Mouse (Mus musculus): ENCODE results near the gene Gcdh.

Gene Gcdh

DNA sequence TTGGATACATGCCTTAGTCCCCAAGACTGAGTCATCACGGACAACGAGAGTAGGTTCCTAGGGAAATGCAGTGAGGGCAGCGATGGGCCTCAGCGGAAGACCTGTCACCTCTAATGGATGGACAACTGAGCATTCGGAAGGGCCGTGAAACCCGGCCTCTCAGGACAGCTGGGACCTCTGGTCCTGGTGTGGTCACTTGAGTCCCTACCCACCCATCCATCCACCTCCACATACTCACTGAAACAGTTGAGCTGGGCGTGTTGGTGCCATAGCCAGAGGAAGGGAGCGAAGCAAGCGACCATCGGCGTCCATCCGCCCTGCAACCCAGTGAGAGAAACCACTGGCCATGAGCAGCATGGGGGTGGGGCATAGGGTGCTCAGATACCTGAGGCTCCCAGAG lies 36.9 kb upstream of the Gcdh start:
- no peak for TF ChIP-seq NANOG (IDR thresholded peaks at IDR 0.05; ENCODE audit: borderline replicate concordance, low read length)
- TF ChIP-seq POU5F1 (IDR thresholded peaks at IDR 0.05; ENCODE audit: borderline replicate concordance, low read length) = no peak
- TF ChIP-seq CTCF (conservative IDR thresholded peaks at IDR 0.05; ENCODE audit: low read length) = no peak
- Histone ChIP-seq H3K4me3 (replicated peaks; ENCODE audit: low read length) (no peak overlapping the region), H3K27me3 (ENCODE audit: insufficient read depth, low read length) (peaks cover 65% of the 10 kb centered on the region), H3K36me3 (ENCODE audit: insufficient read depth, low read length) (no peaks in the 10 kb centered on the region), H3K4me1 (replicated peaks; ENCODE audit: low read depth, low read length) (peaks cover 28% of the 10 kb centered on the region), H3K9me3 (ENCODE audit: low read length) (no peaks in the 10 kb centered on the region)

DNA sequence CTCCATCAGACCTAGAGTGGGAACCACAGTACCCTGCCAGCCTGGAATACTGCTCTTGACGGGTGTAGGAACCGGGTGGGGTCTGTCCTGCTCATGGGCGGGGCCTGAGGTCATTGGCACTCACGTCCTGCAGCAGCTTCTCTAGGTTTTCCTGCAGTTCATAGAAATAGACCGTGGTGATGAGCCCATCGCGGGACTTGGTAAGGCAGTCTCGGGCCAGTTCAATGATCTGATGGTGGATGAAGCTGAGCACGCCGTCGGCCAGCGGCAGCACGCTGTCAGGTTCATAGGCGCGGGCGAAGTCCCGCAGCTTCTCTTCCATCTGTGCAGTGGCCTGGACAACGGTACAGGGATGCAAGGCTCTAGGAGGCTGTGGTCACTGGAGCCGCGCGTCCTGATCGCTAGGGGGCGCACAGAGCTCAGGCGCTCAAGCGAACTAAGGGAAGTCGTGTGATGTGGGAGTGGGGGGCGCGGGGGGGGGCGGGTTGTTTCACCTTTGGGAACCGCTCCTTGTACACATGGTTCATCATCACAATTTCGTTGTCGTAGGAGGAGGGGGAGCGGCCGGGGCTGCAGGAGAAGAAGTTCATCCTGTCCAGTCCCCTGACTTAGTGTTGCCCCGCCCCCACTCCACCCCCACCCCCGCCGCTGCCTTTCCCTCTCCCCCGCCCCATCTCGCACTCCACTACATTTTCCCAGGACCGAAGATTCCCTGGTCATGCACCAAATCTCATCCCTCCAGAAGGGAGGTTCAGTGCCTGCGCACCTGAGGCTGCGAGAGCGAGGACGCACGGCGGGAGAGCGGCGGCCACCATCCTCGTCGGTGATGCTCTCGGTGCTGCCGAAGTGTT lies 35.0 kb upstream of the Gcdh start:
- Histone ChIP-seq H3K36me3 (ENCODE audit: insufficient read depth, low read length) (no peaks in the 10 kb centered on the region), H3K4me3 (replicated peaks; ENCODE audit: low read length) (peak overlapping the region; percentile 73), H3K9me3 (ENCODE audit: low read length) (no peaks in the 10 kb centered on the region), H3K27me3 (ENCODE audit: insufficient read depth, low read length) (peaks cover 51% of the 10 kb centered on the region), H3K4me1 (replicated peaks; ENCODE audit: low read depth, low read length) (peaks cover 24% of the 10 kb centered on the region)
- TF ChIP-seq POU5F1 (IDR thresholded peaks at IDR 0.05; ENCODE audit: borderline replicate concordance, low read length) (no peak), CTCF (conservative IDR thresholded peaks at IDR 0.05; ENCODE audit: low read length) (peak; percentile 61)

- H3K27me3 ChIP-seq (ENCODE audit: insufficient read depth, low read length) = peaks cover 49% of the 10 kb centered on the region
- H3K36me3 ChIP-seq (ENCODE audit: insufficient read depth, low read length) = peaks cover 3% of the 10 kb centered on the region
- H3K9me3 ChIP-seq (ENCODE audit: low read length) = no peaks in the 10 kb centered on the region
- TF ChIP-seq POU5F1 (IDR thresholded peaks at IDR 0.05; ENCODE audit: borderline replicate concordance, low read length) (no peak), CTCF (conservative IDR thresholded peaks at IDR 0.05; ENCODE audit: low read length) (no peak), NANOG (IDR thresholded peaks at IDR 0.05; ENCODE audit: borderline replicate concordance, low read length) (no peak)
- peaks cover 28% of the 10 kb centered on the region for H3K4me1 ChIP-seq (replicated peaks; ENCODE audit: low read depth, low read length)
- H3K4me3 ChIP-seq (replicated peaks; ENCODE audit: low read length) = no peak overlapping the region
Observed at GRCm38 (mm10) chr8:84927513-84927912, 33.8 kb upstream of the Gcdh start.

DNA sequence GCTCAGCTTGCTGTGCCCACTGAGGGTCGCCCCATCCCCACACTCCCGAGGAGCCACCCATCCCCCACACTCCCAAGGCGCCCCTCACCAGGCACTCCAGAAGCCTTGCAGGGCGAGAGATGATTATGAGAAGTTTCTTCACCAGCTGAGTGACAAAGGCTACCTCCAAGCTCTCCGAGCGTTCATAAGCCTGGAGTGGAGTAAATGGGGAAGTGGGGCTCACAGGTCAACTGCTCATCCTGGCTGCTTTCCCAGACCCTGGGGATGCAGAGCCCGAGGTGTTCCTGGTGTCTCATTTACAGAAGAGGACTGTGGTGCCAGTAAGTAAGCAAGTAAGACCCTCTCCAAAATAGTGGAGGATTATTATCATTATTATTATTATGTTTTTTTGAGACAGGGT lies 31.8 kb upstream of the Gcdh start:
- no peak for TF ChIP-seq POU5F1 (IDR thresholded peaks at IDR 0.05; ENCODE audit: borderline replicate concordance, low read length)
- no peak for TF ChIP-seq NANOG (IDR thresholded peaks at IDR 0.05; ENCODE audit: borderline replicate concordance, low read length)
- TF ChIP-seq CTCF (conservative IDR thresholded peaks at IDR 0.05; ENCODE audit: low read length) = no peak
- Histone ChIP-seq H3K27me3 (ENCODE audit: insufficient read depth, low read length) (peaks cover 32% of the 10 kb centered on the region), H3K4me3 (replicated peaks; ENCODE audit: low read length) (no peak overlapping the region), H3K4me1 (replicated peaks; ENCODE audit: low read depth, low read length) (peaks cover 43% of the 10 kb centered on the region), H3K9me3 (ENCODE audit: low read length) (no peaks in the 10 kb centered on the region), H3K36me3 (ENCODE audit: insufficient read depth, low read length) (peaks cover 22% of the 10 kb centered on the region)

- Histone ChIP-seq H3K4me1 (replicated peaks; ENCODE audit: low read depth, low read length) (peaks cover 70% of the 10 kb centered on the region), H3K27me3 (ENCODE audit: insufficient read depth, low read length) (no peaks in the 10 kb centered on the region), H3K4me3 (replicated peaks; ENCODE audit: low read length) (no peak overlapping the region), H3K9me3 (ENCODE audit: low read length) (no peaks in the 10 kb centered on the region), H3K36me3 (ENCODE audit: insufficient read depth, low read length) (peaks cover 56% of the 10 kb centered on the region)
- TF ChIP-seq CTCF (conservative IDR thresholded peaks at IDR 0.05; ENCODE audit: low read length) = no peak
- TF ChIP-seq NANOG (IDR thresholded peaks at IDR 0.05; ENCODE audit: borderline replicate concordance, low read length) = no peak
- no peak for TF ChIP-seq POU5F1 (IDR thresholded peaks at IDR 0.05; ENCODE audit: borderline replicate concordance, low read length)
Observed at GRCm38 (mm10) chr8:84921596-84921995, 27.9 kb upstream of the Gcdh start.

- no peaks in the 10 kb centered on the region for H3K9me3 ChIP-seq (ENCODE audit: low read length)
- H3K27me3 ChIP-seq (ENCODE audit: insufficient read depth, low read length) = no peaks in the 10 kb centered on the region
- H3K36me3 ChIP-seq (ENCODE audit: insufficient read depth, low read length) = peaks cover 76% of the 10 kb centered on the region
- TF ChIP-seq POU5F1 (IDR thresholded peaks at IDR 0.05; ENCODE audit: borderline replicate concordance, low read length) (no peak), CTCF (conservative IDR thresholded peaks at IDR 0.05; ENCODE audit: low read length) (no peak), NANOG (IDR thresholded peaks at IDR 0.05; ENCODE audit: borderline replicate concordance, low read length) (no peak)
- peak overlapping the region; percentile 68; the same call in 1 of the 2 replicates for H3K4me3 ChIP-seq (replicated peaks; ENCODE audit: low read length)
- H3K4me1 ChIP-seq (replicated peaks; ENCODE audit: low read depth, low read length) = peaks cover 81% of the 10 kb centered on the region
Observed at GRCm38 (mm10) chr8:84918646-84919045, 24.9 kb upstream of the Gcdh start.

- Histone ChIP-seq H3K4me3 (replicated peaks; ENCODE audit: low read length) (peak overlapping the region; percentile 68), H3K9me3 (ENCODE audit: low read length) (no peaks in the 10 kb centered on the region), H3K4me1 (replicated peaks; ENCODE audit: low read depth, low read length) (peaks cover 79% of the 10 kb centered on the region), H3K36me3 (ENCODE audit: insufficient read depth, low read length) (peaks cover 76% of the 10 kb centered on the region), H3K27me3 (ENCODE audit: insufficient read depth, low read length) (peaks cover 2% of the 10 kb centered on the region)
- TF ChIP-seq NANOG (IDR thresholded peaks at IDR 0.05; ENCODE audit: borderline replicate concordance, low read length) = no peak
- no peak for TF ChIP-seq CTCF (conservative IDR thresholded peaks at IDR 0.05; ENCODE audit: low read length)
- no peak for TF ChIP-seq POU5F1 (IDR thresholded peaks at IDR 0.05; ENCODE audit: borderline replicate concordance, low read length)
Observed at GRCm38 (mm10) chr8:84917781-84918180, 24.1 kb upstream of the Gcdh start.

DNA sequence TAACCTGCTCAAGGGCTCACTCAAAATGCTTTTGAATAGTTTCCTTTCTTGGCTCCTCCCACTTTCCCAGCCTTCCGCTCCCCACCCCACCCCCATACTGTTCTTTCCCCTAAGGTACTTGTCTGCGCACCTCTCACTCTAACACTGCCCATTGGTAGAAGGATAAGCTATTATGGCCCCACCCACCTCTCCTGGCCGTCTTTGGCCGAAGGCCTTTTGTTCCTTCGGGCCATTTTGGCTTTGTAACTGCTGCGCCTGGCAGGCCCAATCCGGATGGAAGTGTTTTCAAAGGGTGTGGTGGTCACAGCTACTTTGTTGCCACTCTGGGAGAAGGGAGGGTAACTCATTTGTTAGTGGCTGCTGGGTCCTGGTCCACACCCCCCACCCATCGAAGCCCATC lies 21.5 kb upstream of the Gcdh start:
- H3K4me3 ChIP-seq (replicated peaks; ENCODE audit: low read length) = peak overlapping the region; percentile 85
- peaks cover 21% of the 10 kb centered on the region for H3K27me3 ChIP-seq (ENCODE audit: insufficient read depth, low read length)
- no peaks in the 10 kb centered on the region for H3K9me3 ChIP-seq (ENCODE audit: low read length)
- peaks cover 69% of the 10 kb centered on the region for H3K36me3 ChIP-seq (ENCODE audit: insufficient read depth, low read length)
- peaks cover 83% of the 10 kb centered on the region for H3K4me1 ChIP-seq (replicated peaks; ENCODE audit: low read depth, low read length)
- no peak for TF ChIP-seq POU5F1 (IDR thresholded peaks at IDR 0.05; ENCODE audit: borderline replicate concordance, low read length)
- TF ChIP-seq CTCF (conservative IDR thresholded peaks at IDR 0.05; ENCODE audit: low read length) = no peak
- no peak for TF ChIP-seq NANOG (IDR thresholded peaks at IDR 0.05; ENCODE audit: borderline replicate concordance, low read length)

Data from E14TG2a.4 (cell line).